Mouse (Mus musculus): ENCODE data around the gene Skiv2l.

DNA sequence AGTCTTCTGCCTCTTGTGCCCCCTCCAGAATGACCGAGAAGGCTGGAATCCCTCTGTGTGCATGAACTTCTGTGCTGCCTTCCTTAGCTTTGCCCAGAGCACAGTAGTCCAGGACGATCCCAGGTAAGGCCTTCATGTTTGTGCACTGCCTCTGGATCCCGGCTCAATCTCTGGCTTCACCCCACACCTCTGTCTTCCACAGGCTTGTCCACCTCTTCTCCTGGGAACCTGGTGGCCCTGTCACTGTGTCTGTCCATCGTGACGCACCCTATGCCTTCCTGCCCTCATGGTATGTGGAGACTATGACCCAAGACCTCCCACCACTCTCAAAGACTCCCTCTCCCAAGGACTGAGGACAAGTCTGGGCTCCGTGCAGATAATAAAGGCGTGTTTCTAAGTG lies 11.2 kb downstream of the Skiv2l start:
- no peak for TF ChIP-seq CTCF (conservative IDR thresholded peaks at IDR 0.05; ENCODE audit: low read length)
- no peak for TF ChIP-seq NANOG (IDR thresholded peaks at IDR 0.05; ENCODE audit: borderline replicate concordance, low read length)
- no peak for TF ChIP-seq POU5F1 (IDR thresholded peaks at IDR 0.05; ENCODE audit: borderline replicate concordance, low read length)
